Mouse (Mus musculus): ENCODE data around the gene Adam23. TPM values are rescaled to one million over a fixed set of nuclear protein-coding genes. Genes with fewer than 3 reads are reported as not detected.

Gene Adam23
- polyA plus RNA-seq, 1 experiment from 2014 or later, result 4.4 TPM

DNA sequence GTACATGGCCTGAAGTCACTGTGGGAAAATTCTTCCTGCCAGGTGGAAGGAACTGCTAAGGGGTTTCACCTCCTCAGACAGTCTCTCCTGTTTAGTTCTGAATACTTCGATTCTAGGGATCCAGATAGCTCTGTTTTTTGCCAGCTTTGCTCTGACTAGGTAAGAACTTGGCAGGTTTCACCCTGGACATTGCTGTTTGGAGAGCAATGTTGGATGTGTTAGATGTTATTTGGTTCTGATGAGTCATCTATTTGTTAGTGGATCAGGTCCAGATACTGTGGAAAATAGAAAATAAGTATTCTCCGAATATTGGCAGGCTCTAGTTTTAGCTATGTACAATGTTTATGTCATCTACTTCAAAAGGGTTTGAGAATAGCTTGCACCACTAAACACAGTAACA, 41.0 kb downstream of the Adam23 start:
- no peaks in the 10 kb centered on the region for H3K9me3 ChIP-seq
- no peak for ATAC-seq (ENCODE audit: low FRiP score, low read depth)
- no peak overlapping the region for H3K4me3 ChIP-seq
- no peaks in the 10 kb centered on the region for H3K4me1 ChIP-seq
- no peak overlapping the region for H3K4me2 ChIP-seq (replicated peaks)
- no peaks in the 10 kb centered on the region for H3K27me3 ChIP-seq
- 80% methylated on average over 2 of the region's 2 CpGs for WGBS
- no peaks in the 10 kb centered on the region for H3K36me3 ChIP-seq
- no peak overlapping the region for H3K9ac ChIP-seq
- H3K27ac ChIP-seq, result no peak overlapping the region

DNA sequence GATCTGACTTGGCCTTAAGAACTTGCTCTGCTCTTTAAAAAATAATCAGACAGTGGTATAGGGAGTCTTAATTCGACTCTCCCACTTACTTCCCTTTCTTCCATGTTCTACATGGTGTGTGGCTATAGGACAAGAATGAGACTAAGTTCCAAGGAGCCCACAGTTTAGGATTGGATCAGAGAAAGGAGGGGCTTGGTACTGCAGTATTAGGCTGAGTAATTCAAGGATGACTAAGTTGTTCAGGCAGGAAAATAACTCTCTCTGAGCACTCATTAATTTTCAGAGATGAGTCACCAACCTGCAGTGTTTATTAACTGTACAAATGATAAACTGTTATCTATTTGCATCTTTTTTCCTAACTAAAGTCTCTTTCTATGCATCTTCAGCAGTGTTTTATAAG, 45.3 kb downstream of the Adam23 start:
- WGBS, result 67% methylated on average over 1 of the region's 1 CpGs
- Histone ChIP-seq H3K4me1 (0 out of 2 replicates have a peak, but pooled peaks cover 4% of the 10 kb centered on the region), H3K4me2 (replicated peaks) (no peak overlapping the region), H3K9ac (no peak overlapping the region), H3K27ac (no peak overlapping the region), H3K9me3 (no peaks in the 10 kb centered on the region), H3K27me3 (no peaks in the 10 kb centered on the region), H3K36me3 (no peaks in the 10 kb centered on the region), H3K4me3 (no peak overlapping the region)
- no peak for ATAC-seq (ENCODE audit: low FRiP score, low read depth)

DNA sequence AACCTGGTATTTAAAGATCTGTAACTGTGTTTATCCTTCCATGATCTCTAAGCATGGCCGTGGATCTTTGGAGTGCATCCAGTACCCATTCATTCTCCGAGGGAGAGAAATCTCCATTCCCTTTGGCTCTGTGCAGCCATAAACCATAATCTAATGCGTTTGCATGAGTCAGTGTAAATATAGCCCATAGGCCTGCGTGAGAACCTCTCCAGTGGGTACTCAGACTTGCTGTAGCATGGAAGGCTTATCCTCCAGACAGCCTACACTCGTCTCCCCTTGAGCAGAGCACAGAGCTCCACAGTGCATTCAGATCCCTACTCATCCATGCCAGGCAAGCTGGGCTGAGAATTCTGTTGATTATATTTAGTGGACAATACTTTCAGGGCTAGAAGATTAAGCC, 47.6 kb downstream of the Adam23 start:
- Histone ChIP-seq H3K4me3 (no peak overlapping the region), H3K4me1 (0 out of 2 replicates have a peak, but pooled peaks cover 4% of the 10 kb centered on the region), H3K36me3 (no peaks in the 10 kb centered on the region), H3K27ac (no peak overlapping the region), H3K9me3 (no peaks in the 10 kb centered on the region), H3K9ac (no peak overlapping the region), H3K4me2 (replicated peaks) (no peak overlapping the region), H3K27me3 (no peaks in the 10 kb centered on the region)
- WGBS, result 79% methylated on average over 5 of the region's 5 CpGs
- no peak for ATAC-seq (ENCODE audit: low FRiP score, low read depth)

DNA sequence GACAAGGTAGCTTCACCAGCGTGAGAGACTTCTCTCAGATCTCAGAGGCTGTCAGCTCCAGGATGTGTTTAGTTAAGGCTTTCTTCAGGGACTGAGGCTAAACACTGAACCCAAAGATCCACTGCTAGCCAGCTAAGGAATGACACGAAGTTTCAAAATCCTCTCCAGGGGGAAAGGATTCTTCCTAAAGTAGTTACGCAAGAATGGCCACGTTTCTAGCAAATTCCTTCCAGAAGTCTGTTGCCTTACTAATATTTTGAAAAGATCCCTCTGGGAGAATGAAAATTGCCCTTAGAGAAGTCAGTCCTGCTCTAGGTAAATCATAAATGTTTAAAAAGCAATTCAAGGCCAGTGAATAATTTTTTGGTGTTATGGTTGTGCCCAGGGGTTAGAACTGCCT, 61.7 kb downstream of the Adam23 start:
- Histone ChIP-seq H3K4me1 (no peaks in the 10 kb centered on the region), H3K9me3 (no peaks in the 10 kb centered on the region), H3K9ac (no peak overlapping the region), H3K27ac (no peak overlapping the region), H3K4me2 (replicated peaks) (no peak overlapping the region), H3K27me3 (no peaks in the 10 kb centered on the region), H3K4me3 (no peak overlapping the region), H3K36me3 (no peaks in the 10 kb centered on the region)
- no peak for ATAC-seq (ENCODE audit: low FRiP score, low read depth)
- 47% methylated on average over 4 of the region's 4 CpGs for WGBS

DNA sequence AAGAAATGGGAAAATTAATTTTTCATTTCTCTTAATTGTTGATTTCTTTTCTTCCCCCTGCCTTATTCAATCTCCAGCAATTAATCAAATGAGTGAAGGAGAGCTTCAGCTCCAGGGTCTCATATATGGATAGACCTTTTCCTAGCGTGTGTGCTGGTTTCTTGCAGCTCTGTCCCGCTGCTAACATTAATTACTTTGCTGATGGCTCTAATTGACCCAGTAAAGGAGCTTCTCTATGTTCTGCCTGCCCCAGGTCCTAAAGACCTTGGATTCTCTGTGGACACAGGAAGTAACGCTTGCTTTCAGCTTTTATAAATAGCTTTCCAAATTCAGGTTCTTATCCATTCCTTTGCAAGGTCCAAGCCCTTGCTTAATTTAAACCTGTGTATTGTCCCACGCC, 63.1 kb downstream of the Adam23 start:
- no peak for ATAC-seq (ENCODE audit: low FRiP score, low read depth)
- Histone ChIP-seq H3K27me3 (no peaks in the 10 kb centered on the region), H3K9me3 (no peaks in the 10 kb centered on the region), H3K36me3 (no peaks in the 10 kb centered on the region), H3K4me1 (no peaks in the 10 kb centered on the region), H3K9ac (no peak overlapping the region), H3K27ac (no peak overlapping the region), H3K4me2 (replicated peaks) (no peak overlapping the region), H3K4me3 (no peak overlapping the region)
- WGBS, result 43% methylated on average over 4 of the region's 4 CpGs

- Histone ChIP-seq H3K36me3 (no peaks in the 10 kb centered on the region), H3K27ac (no peak overlapping the region), H3K4me3 (no peak overlapping the region), H3K27me3 (no peaks in the 10 kb centered on the region), H3K9ac (no peak overlapping the region), H3K4me2 (replicated peaks) (no peak overlapping the region), H3K4me1 (no peaks in the 10 kb centered on the region), H3K9me3 (no peaks in the 10 kb centered on the region)
- no peak for ATAC-seq (ENCODE audit: low FRiP score, low read depth)
- 72% methylated on average over 3 of the region's 3 CpGs for WGBS
Measured at GRCm38 (mm10) chr1:63511416-63511815, 65.7 kb downstream of the Adam23 start.

GRCm38 (mm10) chr1:63517800-63518199, 72.1 kb downstream of the Adam23 start:
- Histone ChIP-seq H3K36me3 (no peaks in the 10 kb centered on the region), H3K27me3 (no peaks in the 10 kb centered on the region), H3K27ac (no peak overlapping the region), H3K9me3 (no peaks in the 10 kb centered on the region), H3K4me2 (replicated peaks) (no peak overlapping the region), H3K4me3 (no peak overlapping the region), H3K9ac (no peak overlapping the region), H3K4me1 (no peaks in the 10 kb centered on the region)
- WGBS, result 91% methylated on average over 11 of the region's 11 CpGs
- ATAC-seq (ENCODE audit: low FRiP score, low read depth), result no peak

DNA sequence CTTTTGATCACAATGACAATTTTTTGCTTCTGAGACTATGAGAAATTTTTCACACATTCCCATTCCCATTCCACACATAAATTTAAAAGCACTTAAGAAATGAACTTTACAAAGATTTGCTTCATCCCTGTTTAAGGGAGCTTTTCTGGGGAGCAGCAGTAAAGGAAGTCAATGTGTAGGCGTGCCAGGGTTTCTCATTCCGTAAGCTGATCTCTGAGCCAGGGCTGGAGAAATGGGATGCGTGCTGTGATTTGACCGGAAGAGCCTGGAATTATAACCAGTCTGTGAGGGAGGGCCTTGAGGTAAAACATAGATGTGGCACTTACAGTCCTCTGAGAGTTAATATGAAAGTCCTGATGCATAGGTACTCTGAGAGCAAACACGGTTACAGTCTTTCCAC, 73.1 kb downstream of the Adam23 start:
- no peak for ATAC-seq (ENCODE audit: low FRiP score, low read depth)
- H3K4me3 ChIP-seq, result no peak overlapping the region

GRCm38 (mm10) chr1:63529901-63530300, 84.2 kb downstream of the Adam23 start:
- H3K4me1 ChIP-seq, result no peaks in the 10 kb centered on the region
- H3K9ac ChIP-seq, result no peak overlapping the region
- no peak overlapping the region for H3K4me3 ChIP-seq
- H3K4me2 ChIP-seq (replicated peaks), result no peak overlapping the region
- no peaks in the 10 kb centered on the region for H3K9me3 ChIP-seq
- no peaks in the 10 kb centered on the region for H3K27me3 ChIP-seq
- H3K36me3 ChIP-seq, result no peaks in the 10 kb centered on the region
- 78% methylated on average over 9 of the region's 9 CpGs for WGBS
- ATAC-seq (ENCODE audit: low FRiP score, low read depth), result no peak
- no peak overlapping the region for H3K27ac ChIP-seq

More for the DNA sequence above, 73.1 kb downstream of the Adam23 start:
- Histone ChIP-seq H3K4me2 (replicated peaks) (no peak overlapping the region), H3K9me3 (no peaks in the 10 kb centered on the region), H3K27me3 (no peaks in the 10 kb centered on the region), H3K9ac (no peak overlapping the region), H3K36me3 (no peaks in the 10 kb centered on the region), H3K4me1 (no peaks in the 10 kb centered on the region), H3K27ac (no peak overlapping the region)
- 43% methylated on average over 5 of the region's 5 CpGs for WGBS

DNA sequence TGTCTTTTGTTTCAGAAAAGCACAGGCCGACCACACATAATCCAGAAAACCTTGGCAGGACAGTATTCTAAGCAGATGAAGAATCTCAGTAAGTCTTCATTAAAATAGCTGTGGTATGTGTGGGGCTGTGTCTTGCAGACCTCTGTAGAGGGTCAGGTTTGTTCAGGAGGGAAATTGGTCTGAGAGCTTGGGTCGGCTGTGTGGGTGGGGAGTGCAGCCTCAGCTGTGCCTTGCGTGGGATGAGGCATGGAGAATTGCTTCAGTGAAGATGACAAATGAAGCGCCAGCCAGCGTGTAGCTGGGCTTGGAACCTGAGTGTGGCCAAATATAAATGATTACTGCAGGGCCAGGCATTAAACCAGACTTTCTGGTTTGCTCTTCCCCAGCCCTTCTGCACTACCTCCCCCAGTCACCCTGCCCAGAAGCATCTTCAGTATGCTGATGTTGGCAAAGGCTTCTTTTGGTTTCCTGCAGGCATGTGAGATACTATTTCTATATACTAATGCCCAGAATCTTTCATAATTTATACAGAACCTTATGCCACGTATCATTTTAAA, 88.7 kb downstream of the Adam23 start:
- ATAC-seq (ENCODE audit: low FRiP score, low read depth), result no peak
- no peaks in the 10 kb centered on the region for H3K4me1 ChIP-seq
- no peaks in the 10 kb centered on the region for H3K27me3 ChIP-seq
- 78% methylated on average over 6 of the region's 6 CpGs for WGBS
- H3K9me3 ChIP-seq, result no peaks in the 10 kb centered on the region
- no peak overlapping the region for H3K9ac ChIP-seq
- no peaks in the 10 kb centered on the region for H3K36me3 ChIP-seq
- no peak overlapping the region for H3K27ac ChIP-seq
- H3K4me3 ChIP-seq, result no peak overlapping the region
- H3K4me2 ChIP-seq (replicated peaks), result no peak overlapping the region

GRCm38 (mm10) chr1:63539884-63540613, 94.4 kb downstream of the Adam23 start:
- no peak for ATAC-seq (ENCODE audit: low FRiP score, low read depth)
- 40% methylated on average over 14 of the region's 14 CpGs for WGBS

DNA sequence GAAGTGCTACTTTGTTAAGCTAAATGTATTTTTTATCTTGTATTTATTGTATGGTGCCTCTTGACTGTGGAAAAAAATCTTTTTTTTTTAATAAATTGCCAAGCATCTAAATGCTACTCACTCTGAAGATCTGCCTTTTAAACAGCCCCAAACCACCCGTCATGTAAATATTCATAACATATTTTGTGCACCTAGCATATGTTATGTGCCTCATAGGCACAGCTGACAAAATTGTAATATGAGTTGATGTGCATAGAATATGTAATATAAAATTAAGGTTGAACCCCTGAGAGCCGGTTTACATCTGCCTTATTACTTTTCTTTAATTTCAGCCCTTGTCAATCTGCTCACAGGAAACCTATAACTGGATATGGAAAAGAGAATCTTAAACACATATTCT, 98.4 kb downstream of the Adam23 start:
- ATAC-seq (ENCODE audit: low FRiP score, low read depth), result no peak
- Histone ChIP-seq H3K9me3 (no peaks in the 10 kb centered on the region), H3K4me1 (no peaks in the 10 kb centered on the region), H3K4me3 (no peak overlapping the region), H3K36me3 (no peaks in the 10 kb centered on the region), H3K9ac (no peak overlapping the region), H3K27ac (no peak overlapping the region), H3K4me2 (replicated peaks) (no peak overlapping the region), H3K27me3 (no peaks in the 10 kb centered on the region)
- WGBS, result 71% methylated on average over 2 of the region's 2 CpGs

More at GRCm38 (mm10) chr1:63539884-63540613, 94.4 kb downstream of the Adam23 start:
- Histone ChIP-seq H3K9me3 (no peaks in the 10 kb centered on the region), H3K9ac (no peak overlapping the region), H3K4me1 (no peaks in the 10 kb centered on the region), H3K4me3 (no peak overlapping the region), H3K4me2 (replicated peaks) (0 out of 2 replicates have a peak overlapping the region, but pooled peaks have one; percentile 34), H3K27ac (no peak overlapping the region), H3K36me3 (no peaks in the 10 kb centered on the region), H3K27me3 (no peaks in the 10 kb centered on the region)

GRCm38 (mm10) chr1:63553039-63553438, 107.3 kb downstream of the Adam23 start:
- WGBS, result 10% methylated on average over 5 of the region's 5 CpGs
- Histone ChIP-seq H3K9ac (no peak overlapping the region), H3K4me1 (peaks cover 16% of the 10 kb centered on the region), H3K4me2 (replicated peaks) (no peak overlapping the region), H3K27ac (peak overlapping the region; percentile 56; the same call in 1 of the 2 replicates), H3K9me3 (no peaks in the 10 kb centered on the region), H3K36me3 (no peaks in the 10 kb centered on the region), H3K4me3 (no peak overlapping the region), H3K27me3 (no peaks in the 10 kb centered on the region)
- 0 out of 2 replicates have a peak, but pooled peaks have one; percentile 44 for ATAC-seq (ENCODE audit: low FRiP score, low read depth)

Data from limb, embryonic 13.5 days (tissue).